ENCODE assay signal across 8 mouse cellular contexts in genomic region chr11:106325566-106326206, GRCm38 (mm10). TPM values are rescaled to one million over a fixed set of nuclear protein-coding genes. Genes with fewer than 3 reads are reported as not detected.
A peak's percentile ranks its signal among the peaks of the same experiment; 100 is the strongest.
DNase-seq lines count a peak whose midpoint lies in the region; ATAC-seq and TF ChIP-seq lines count a peak whose summit lies in the region.

No protein-coding gene starts in this region.

- no peaks in the 10 kb centered on the region for H3K9me3 ChIP-seq in kidney, embryonic 14.5 days (ENCODE audit: control insufficient read depth, low read length)
- H3K9me3 ChIP-seq in liver, postnatal 0 days (ENCODE audit: low read length): no peaks in the 10 kb centered on the region
- H3K9me3 ChIP-seq in forebrain, embryonic 13.5 days (replicated peaks): no peaks in the 10 kb centered on the region

- no peaks in the 10 kb centered on the region for H3K36me3 ChIP-seq in kidney, embryonic 14.5 days (ENCODE audit: control insufficient read depth, insufficient read depth, low read length)
- H3K36me3 ChIP-seq in liver, postnatal 0 days (replicated peaks; ENCODE audit: insufficient read depth, low read length): no peaks in the 10 kb centered on the region
- H3K36me3 ChIP-seq in forebrain, embryonic 13.5 days (ENCODE audit: poor library complexity, severe bottlenecking): no peaks in the 10 kb centered on the region

- H3K27me3 ChIP-seq in kidney, embryonic 14.5 days (ENCODE audit: control insufficient read depth, insufficient read depth, low read length): no peaks in the 10 kb centered on the region
- no peaks in the 10 kb centered on the region for H3K27me3 ChIP-seq in liver, postnatal 0 days (ENCODE audit: insufficient read depth, low read length)
- no peaks in the 10 kb centered on the region for H3K27me3 ChIP-seq in forebrain, embryonic 13.5 days

- H3K9ac ChIP-seq in kidney, embryonic 14.5 days (ENCODE audit: low read depth, low read length): no peak overlapping the region
- no peak overlapping the region for H3K9ac ChIP-seq in liver, postnatal 0 days (replicated peaks)
- H3K9ac ChIP-seq in forebrain, embryonic 13.5 days: no peak overlapping the region

- peaks cover 14% of the 10 kb centered on the region for H3K4me1 ChIP-seq in kidney, embryonic 14.5 days (ENCODE audit: control insufficient read depth, insufficient read depth, low read length)
- H3K4me1 ChIP-seq in liver, postnatal 0 days (ENCODE audit: insufficient read depth): peaks cover 14% of the 10 kb centered on the region
- no peaks in the 10 kb centered on the region for H3K4me1 ChIP-seq in forebrain, embryonic 13.5 days

- no peak for TF ChIP-seq POLR2A in brain, embryonic 14.5 days (IDR thresholded peaks at IDR 0.05; ENCODE audit: borderline replicate concordance, extremely low read depth, insufficient read depth, insufficient read length, poor library complexity, severe bottlenecking)

- peak overlapping the region; percentile 13; the same call in 1 of the 2 replicates for H3K27ac ChIP-seq in kidney, embryonic 14.5 days (ENCODE audit: low read depth, low read length)
- peak overlapping the region; percentile 69 for H3K27ac ChIP-seq in liver, postnatal 0 days (ENCODE audit: low read depth)
- H3K27ac ChIP-seq in forebrain, embryonic 13.5 days: no peak overlapping the region

- ATAC-seq in kidney, embryonic 14.5 days (ENCODE audit: low FRiP score, low TSS enrichment): peak; percentile 1; the same call in 1 of the 2 replicates
- peak; percentile 53; the same call in 1 of the 2 replicates for ATAC-seq in liver, postnatal 0 days
- no peak for ATAC-seq in forebrain, embryonic 13.5 days

- no peak overlapping the region for H3K4me2 ChIP-seq in kidney, embryonic 14.5 days (replicated peaks; ENCODE audit: low read depth, low read length)
- H3K4me2 ChIP-seq in liver, postnatal 0 days (ENCODE audit: low read depth, low read length): no peak overlapping the region
- H3K4me2 ChIP-seq in forebrain, embryonic 13.5 days: no peak overlapping the region

- no peak overlapping the region for H3K4me3 ChIP-seq in kidney, embryonic 14.5 days (ENCODE audit: low read length)
- H3K4me3 ChIP-seq in liver, postnatal 0 days (ENCODE audit: low read depth, low read length): no peak overlapping the region
- no peak overlapping the region for H3K4me3 ChIP-seq in forebrain, embryonic 13.5 days

- 55% methylated on average over 8 of the region's 8 CpGs for WGBS in kidney, embryonic 14.5 days
- WGBS in liver, postnatal 0 days (ENCODE audit: insufficient replicate concordance): 60% methylated on average over 8 of the region's 8 CpGs
- WGBS in forebrain, embryonic 13.5 days: 75% methylated on average over 8 of the region's 8 CpGs

- TF ChIP-seq CTCF in brain, embryonic 14.5 days (IDR thresholded peaks at IDR 0.05; ENCODE audit: borderline replicate concordance, extremely low read depth, insufficient read depth, insufficient read length): peak; percentile 74
- TF ChIP-seq CTCF in liver, postnatal 0 days (IDR thresholded peaks at IDR 0.05; ENCODE audit: low read depth): peak; percentile 85

- DNase-seq in 3T3-L1 (ENCODE audit: low read depth, low spot score): peak; percentile 67
- peak; percentile 69 to 75 for DNase-seq in CD8-positive naive resting alpha-beta T cell, adult 2 months (ENCODE audit: low read depth in 2 of 2, low spot score in 2 of 2)
- DNase-seq in brain, embryonic 14.5 days (ENCODE audit: low read depth): peak; percentile 54
- peak; percentile 38 to 64 for DNase-seq in frontal cortex, postnatal 25 days (ENCODE audit: low spot score in 2 of 2)
- DNase-seq in liver, postnatal 0 days: peak; percentile 77
- DNase-seq in right cerebral cortex, postnatal 14 days: peak; percentile 74

- TF ChIP-seq EP300 in liver, postnatal 0 days (IDR thresholded peaks at IDR 0.05; ENCODE audit: low read depth): no peak

RNA-seq across cellular contexts. Expression of gene Cd79b, which starts 11.1 kb away (rescaled TPM):
- polyA plus RNA-seq in brain, embryonic 14.5 days (2012; rRNA removed): 0.48 and 0.62 TPM in 2 replicates
- polyA plus RNA-seq in kidney, embryonic 14.5 days (2014; fragmentation: Nextera tagmentation; extraction: Ambion mirVana): 7.3 and 7.4 TPM in 2 replicates
- 34.8 and 36.0 TPM in 2 replicates for polyA plus RNA-seq in liver, postnatal 0 days (2015; fragmentation: Nextera tagmentation; extraction: Ambion mirVana)
- 0.27 and 0.49 TPM in 2 replicates for polyA plus RNA-seq in forebrain, embryonic 13.5 days (2015; fragmentation: Nextera tagmentation; extraction: Ambion mirVana)

RNA-seq across cellular contexts. Expression of gene Gh, which starts 24.0 kb away (rescaled TPM):
- not detected in 2 replicates for polyA plus RNA-seq in brain, embryonic 14.5 days (2012; rRNA removed)
- polyA plus RNA-seq in kidney, embryonic 14.5 days (2014; fragmentation: Nextera tagmentation; extraction: Ambion mirVana): not detected in 2 replicates
- polyA plus RNA-seq in liver, postnatal 0 days (2015; fragmentation: Nextera tagmentation; extraction: Ambion mirVana): 0.13 and 0.21 TPM in 2 replicates
- polyA plus RNA-seq in forebrain, embryonic 13.5 days (2015; fragmentation: Nextera tagmentation; extraction: Ambion mirVana): not detected in 2 replicates

RNA-seq across cellular contexts. Expression of gene Scn4a, which starts 27.4 kb away (rescaled TPM):
- polyA plus RNA-seq in brain, embryonic 14.5 days (2012; rRNA removed): 0.01 and 0.07 TPM in 2 replicates
- 0.29 and 0.35 TPM in 2 replicates for polyA plus RNA-seq in kidney, embryonic 14.5 days (2014; fragmentation: Nextera tagmentation; extraction: Ambion mirVana)
- 0.04 and 0.06 TPM in 2 replicates for polyA plus RNA-seq in liver, postnatal 0 days (2015; fragmentation: Nextera tagmentation; extraction: Ambion mirVana)
- 0.04 TPM in 1 of 2 replicates, not detected in the other for polyA plus RNA-seq in forebrain, embryonic 13.5 days (2015; fragmentation: Nextera tagmentation; extraction: Ambion mirVana)

RNA-seq across cellular contexts. Expression of gene Prr29, which starts 39.6 kb away (rescaled TPM):
- not detected in 2 replicates for polyA plus RNA-seq in brain, embryonic 14.5 days (2012; rRNA removed)
- 0.46 and 0.49 TPM in 2 replicates for polyA plus RNA-seq in kidney, embryonic 14.5 days (2014; fragmentation: Nextera tagmentation; extraction: Ambion mirVana)
- not detected in 2 replicates for polyA plus RNA-seq in liver, postnatal 0 days (2015; fragmentation: Nextera tagmentation; extraction: Ambion mirVana)
- polyA plus RNA-seq in forebrain, embryonic 13.5 days (2015; fragmentation: Nextera tagmentation; extraction: Ambion mirVana): not detected in 2 replicates

RNA-seq across cellular contexts. Expression of gene Tcam1, which starts 49.2 kb away (rescaled TPM):
- 0.15 and 0.23 TPM in 2 replicates for polyA plus RNA-seq in brain, embryonic 14.5 days (2012; rRNA removed)
- 0.81 and 1.2 TPM in 2 replicates for polyA plus RNA-seq in kidney, embryonic 14.5 days (2014; fragmentation: Nextera tagmentation; extraction: Ambion mirVana)
- 0.07 and 0.09 TPM in 2 replicates for polyA plus RNA-seq in liver, postnatal 0 days (2015; fragmentation: Nextera tagmentation; extraction: Ambion mirVana)
- 0.10 and 0.14 TPM in 2 replicates for polyA plus RNA-seq in forebrain, embryonic 13.5 days (2015; fragmentation: Nextera tagmentation; extraction: Ambion mirVana)
